Comparison of ENCODE assay signal across 8 mouse cellular contexts in the genomic region with DNA sequence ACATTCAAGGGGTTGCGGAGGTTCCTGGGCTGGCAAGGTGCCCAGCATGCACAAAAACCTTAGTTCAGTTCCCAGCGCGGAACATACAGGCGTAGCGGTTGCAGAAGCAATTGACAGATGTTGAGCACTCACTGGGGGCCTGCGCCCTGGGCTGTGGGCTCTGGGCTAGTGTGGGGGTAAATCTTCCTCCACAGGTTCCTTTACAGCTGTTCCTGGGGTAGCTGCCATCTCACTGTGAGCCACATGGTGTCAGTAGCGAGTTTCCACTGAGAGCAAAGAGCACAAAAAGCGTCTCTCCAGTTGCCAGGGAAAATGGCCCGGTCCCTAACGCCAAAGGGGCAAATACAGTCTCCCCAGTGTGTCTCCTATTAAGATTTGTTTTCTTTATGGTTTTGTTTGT. TPM values are rescaled to one million over a fixed set of nuclear protein-coding genes. Genes with fewer than 3 reads are reported as not detected.
DNase-seq lines count a peak whose midpoint lies in the region; ATAC-seq and TF ChIP-seq lines count a peak whose summit lies in the region.

No protein-coding gene starts in this region.

- TF ChIP-seq RAD21 in MEL (IDR thresholded peaks at IDR 0.05; ENCODE audit: low read depth, low read length): peak; percentile 97

- peaks cover 0 to 14% of the 10 kb centered on the region in 2 experiments; a peak in 2 of 4 replicates for H3K4me1 ChIP-seq in MEL (ENCODE audit: control insufficient read depth in 1 of 2, insufficient read depth in 2 of 2, low read length in 2 of 2)

- peak overlapping the region; percentile 30 for H3K9ac ChIP-seq in MEL (ENCODE audit: control insufficient read depth, low read depth, low read length, poor library complexity, severe bottlenecking)

- no peak for TF ChIP-seq EP300 in MEL (IDR thresholded peaks at IDR 0.05; ENCODE audit: low read depth in 1 of 2, low read length in 2 of 2)

- peak; percentile 28 for ATAC-seq in megakaryocyte, adult 5-6 weeks (ENCODE audit: poor library complexity, severe bottlenecking)

- no peak overlapping the region for H3K27ac ChIP-seq in MEL (ENCODE audit: control insufficient read depth, low read depth, low read length)

- H3K9me3 ChIP-seq in MEL (replicated peaks; ENCODE audit: insufficient read depth, low read length): no peaks in the 10 kb centered on the region

- peaks cover 0 to 5% of the 10 kb centered on the region in 2 experiments; a peak in 3 of 4 replicates for H3K36me3 ChIP-seq in MEL (ENCODE audit: control insufficient read depth in 1 of 2, insufficient read depth in 2 of 2, low read length in 2 of 2)

- H3K4me3 ChIP-seq in MEL (ENCODE audit: control insufficient read depth in 1 of 2, insufficient read depth in 1 of 2, low read depth in 2 of 2, low read length in 2 of 2): peak overlapping the region; percentile 37 to 42

- peak; percentile 87 to 99 (median 96) for TF ChIP-seq CTCF in MEL (IDR thresholded peaks at IDR 0.05 in 2 of 3, conservative IDR thresholded peaks at IDR 0.05 in 1 of 3; ENCODE audit: control insufficient read depth in 1 of 3, insufficient read depth in 1 of 3, low read depth in 2 of 3, low read length in 3 of 3, poor library complexity in 1 of 3, severe bottlenecking in 1 of 3)

- DNase-seq in MEL (ENCODE audit: low read depth, low spot score): peak; percentile 95
- DNase-seq in brain, adult 2 months (ENCODE audit: low read depth, low spot score): peak; percentile 95
- DNase-seq in fibroblast of lung, adult 2 months (ENCODE audit: low read depth): peak; percentile 62
- DNase-seq in heart, postnatal 4 days: peak; percentile 93
- peak; percentile 76 to 90 for DNase-seq in layer of hippocampus, postnatal 25 days (ENCODE audit: extremely low spot score in 1 of 2, low spot score in 1 of 2)
- DNase-seq in right cerebral cortex, postnatal 36 days (ENCODE audit: low spot score in 2 of 2): peak; percentile 66 to 75
- peak; percentile 79 to 83 for DNase-seq in urinary bladder, postnatal 36 days (ENCODE audit: low spot score in 2 of 2)

- H3K79me2 ChIP-seq in MEL (ENCODE audit: control insufficient read depth, insufficient read depth, low read length, poor library complexity): peaks cover 2% of the 10 kb centered on the region

- no peak for TF ChIP-seq POLR2A in MEL (IDR thresholded peaks at IDR 0.05; ENCODE audit: control insufficient read depth in 1 of 2, insufficient read depth in 1 of 2, low read depth in 1 of 2, low read length in 2 of 2, poor library complexity in 1 of 2)

- no peaks in the 10 kb centered on the region for H3K27me3 ChIP-seq in MEL (ENCODE audit: control insufficient read depth in 1 of 2, insufficient read depth in 2 of 2, low read length in 2 of 2)

TF ChIP-seq in MEL, 35 proteins besides CTCF, POLR2A, EP300 and RAD21:
- peak; percentile 74; the same call in 1 of the 2 replicates for TF ChIP-seq MXI1 (IDR thresholded peaks at IDR 0.05; ENCODE audit: low read depth, low read length)
- TF ChIP-seq UBTF (IDR thresholded peaks at IDR 0.05; ENCODE audit: borderline replicate concordance, insufficient read depth, low read depth, low read length): no peak
- TF ChIP-seq CHD1 (IDR thresholded peaks at IDR 0.05; ENCODE audit: low read depth, low read length): no peak
- no peak for TF ChIP-seq ZKSCAN1 (IDR thresholded peaks at IDR 0.05; ENCODE audit: low read depth, low read length)
- TF ChIP-seq SMC3 (IDR thresholded peaks at IDR 0.05; ENCODE audit: low read depth, low read length): peak; percentile 92
- peak; percentile 53; the same call in 1 of the 2 replicates for TF ChIP-seq HCFC1 (IDR thresholded peaks at IDR 0.05; ENCODE audit: low read depth, low read length)
- TF ChIP-seq RCOR1 (IDR thresholded peaks at IDR 0.05; ENCODE audit: low read depth, low read length): no peak
- TF ChIP-seq ETS1 (IDR thresholded peaks at IDR 0.05; ENCODE audit: low read depth, low read length): no peak
- TF ChIP-seq USF1 (IDR thresholded peaks at IDR 0.05; ENCODE audit: low read depth, low read length): 0 out of 2 replicates have a peak, but pooled peaks have one; percentile 8
- TF ChIP-seq KAT2A (conservative IDR thresholded peaks at IDR 0.05; ENCODE audit: low read depth, low read length): no peak
- TF ChIP-seq GABPA (IDR thresholded peaks at IDR 0.05; ENCODE audit: low read depth, low read length): no peak
- TF ChIP-seq SIN3A (IDR thresholded peaks at IDR 0.05; ENCODE audit: low read length): peak; percentile 93
- no peak for TF ChIP-seq TBP (IDR thresholded peaks at IDR 0.05; ENCODE audit: low read depth, low read length)
- TF ChIP-seq ZC3H11A (IDR thresholded peaks at IDR 0.05; ENCODE audit: low read depth, low read length): peak; percentile 89
- TF ChIP-seq BHLHE40 (IDR thresholded peaks at IDR 0.05; ENCODE audit: borderline replicate concordance, low read depth, low read length): no peak
- TF ChIP-seq MAX (IDR thresholded peaks at IDR 0.05; ENCODE audit: low read length): peak; percentile 39; the same call in 1 of the 2 replicates
- TF ChIP-seq E2F4 (IDR thresholded peaks at IDR 0.05; ENCODE audit: borderline replicate concordance, low read depth, low read length): no peak
- TF ChIP-seq MYC (IDR thresholded peaks at IDR 0.05; ENCODE audit: low read depth, low read length): 0 out of 2 replicates have a peak, but pooled peaks have one; percentile 45
- TF ChIP-seq TCF12 (IDR thresholded peaks at IDR 0.05; ENCODE audit: low read depth, low read length): peak; percentile 29; the same call in 1 of the 2 replicates
- TF ChIP-seq ZNF384 (IDR thresholded peaks at IDR 0.05; ENCODE audit: low read depth, low read length): no peak

RNA-seq across cellular contexts. Expression of a gene that starts 0.8 kb away (rescaled TPM):
- 18.4 and 18.7 TPM in 2 replicates for total RNA-seq in MEL (2012; rRNA removed)
- polyA plus RNA-seq in MEL (2012; ENCODE audit: insufficient read depth in 1 of 2, insufficient read length in 2 of 2, low read depth in 1 of 2, low replicate concordance in 2 of 2, missing spikeins in 1 of 2): 10 to 100 TPM; 29.8 to 35.5 TPM
- total RNA-seq in heart, postnatal 4 days (2021): 100 to 1,000 TPM; 149 to 162 TPM
- total RNA-seq in layer of hippocampus, postnatal 25 days (2021): 100 to 1,000 TPM; 145 to 154 TPM
- 24.9 and 30.3 TPM in 2 replicates for total RNA-seq in megakaryocyte, adult 5-6 weeks (2015)
- total RNA-seq in megakaryocyte, adult 5-6 weeks (2017): 21.9 and 25.2 TPM in 2 replicates

RNA-seq across cellular contexts. Expression of a gene that starts 1.9 kb away (rescaled TPM):
- not detected in 2 replicates for total RNA-seq in MEL (2012; rRNA removed)
- polyA plus RNA-seq in MEL (2012; ENCODE audit: insufficient read depth in 1 of 2, insufficient read length in 2 of 2, low read depth in 1 of 2, low replicate concordance in 2 of 2, missing spikeins in 1 of 2): not detected
- not detected for total RNA-seq in heart, postnatal 4 days (2021)
- total RNA-seq in layer of hippocampus, postnatal 25 days (2021): not detected
- not detected in 2 replicates for total RNA-seq in megakaryocyte, adult 5-6 weeks (2015)
- not detected in 2 replicates for total RNA-seq in megakaryocyte, adult 5-6 weeks (2017)

RNA-seq across cellular contexts. Expression of a gene that starts 19.2 kb away (rescaled TPM):
- not detected in 2 replicates for total RNA-seq in MEL (2012; rRNA removed)
- polyA plus RNA-seq in MEL (2012; ENCODE audit: insufficient read depth in 1 of 2, insufficient read length in 2 of 2, low read depth in 1 of 2, low replicate concordance in 2 of 2, missing spikeins in 1 of 2): not detected
- total RNA-seq in heart, postnatal 4 days (2021): 1 to 10 TPM; 7.5 to 8.2 TPM
- total RNA-seq in layer of hippocampus, postnatal 25 days (2021): not detected
- total RNA-seq in megakaryocyte, adult 5-6 weeks (2015): not detected in 2 replicates
- not detected in 2 replicates for total RNA-seq in megakaryocyte, adult 5-6 weeks (2017)

RNA-seq across cellular contexts. Expression of a gene that starts 42.3 kb away (rescaled TPM):
- total RNA-seq in MEL (2012; rRNA removed): 4.6 and 5.5 TPM in 2 replicates
- polyA plus RNA-seq in MEL (2012; ENCODE audit: insufficient read depth in 1 of 2, insufficient read length in 2 of 2, low read depth in 1 of 2, low replicate concordance in 2 of 2, missing spikeins in 1 of 2): 1 to 10 TPM in 1 of 2 experiments, not detected in 1; 7.1 TPM
- total RNA-seq in heart, postnatal 4 days (2021): 1 to 10 TPM; 6.2 to 7.4 TPM
- total RNA-seq in layer of hippocampus, postnatal 25 days (2021): 10 to 100 TPM; 80.5 to 82.4 TPM
- total RNA-seq in megakaryocyte, adult 5-6 weeks (2015): not detected in 2 replicates
- total RNA-seq in megakaryocyte, adult 5-6 weeks (2017): not detected in 2 replicates

RNA-seq across cellular contexts. Expression of a gene that starts 55.3 kb away (rescaled TPM):
- 0.08 TPM in 1 of 2 replicates, not detected in the other for total RNA-seq in MEL (2012; rRNA removed)
- under 1 TPM in 1 of 2 experiments, not detected in 1; 0.26 TPM for polyA plus RNA-seq in MEL (2012; ENCODE audit: insufficient read depth in 1 of 2, insufficient read length in 2 of 2, low read depth in 1 of 2, low replicate concordance in 2 of 2, missing spikeins in 1 of 2)
- total RNA-seq in heart, postnatal 4 days (2021): 10 to 100 TPM; 32.3 to 36.2 TPM
- not detected for total RNA-seq in layer of hippocampus, postnatal 25 days (2021)
- 56.1 and 63.1 TPM in 2 replicates for total RNA-seq in megakaryocyte, adult 5-6 weeks (2015)
- 37.9 and 40.4 TPM in 2 replicates for total RNA-seq in megakaryocyte, adult 5-6 weeks (2017)
